Mouse (Mus musculus): Measurements from ENCODE around the gene Wasf3.

DNA sequence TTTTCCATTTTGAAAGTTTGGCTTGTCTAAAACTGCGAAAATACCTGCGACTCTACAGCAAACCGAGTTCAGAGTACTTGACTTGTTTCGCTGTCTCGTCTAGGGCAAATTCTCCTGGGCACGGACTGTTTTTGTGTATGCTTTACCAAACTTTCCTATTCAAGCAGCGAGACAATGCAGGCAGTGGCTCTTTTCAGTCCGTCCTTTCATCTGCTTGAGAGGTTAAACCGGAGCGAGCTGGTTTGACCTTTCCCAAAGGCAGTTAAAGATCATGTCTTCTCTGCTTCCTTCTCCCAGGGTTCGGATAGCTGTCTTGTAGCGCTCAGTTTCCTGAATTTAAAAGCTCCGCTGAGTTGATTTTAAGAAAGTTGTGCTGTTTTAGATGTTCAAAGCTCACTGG lies 1.2 kb downstream of the Wasf3 start:
- TF ChIP-seq TAL1 (conservative IDR thresholded peaks at IDR 0.05; ENCODE audit: low read depth, low read length) (no peak), GATA2 (IDR thresholded peaks at IDR 0.05; ENCODE audit: borderline replicate concordance, low read depth, low read length) (no peak), CTCF (IDR thresholded peaks at IDR 0.05; ENCODE audit: low read depth, low read length) (no peak), GATA1 (IDR thresholded peaks at IDR 0.05; ENCODE audit: borderline replicate concordance, low read length) (no peak), POLR2AphosphoS5 (IDR thresholded peaks at IDR 0.05; ENCODE audit: insufficient replicate concordance, low read depth, low read length) (no peak)

All from G1E (cell line).